Mouse (Mus musculus): ENCODE data around the gene Rps6ka2.

Rps6ka2 gene

GRCm38 (mm10) chr17:7221310-7221709 lies 51.4 kb downstream of the Rps6ka2 start:
- no peak for DNase-seq

DNA sequence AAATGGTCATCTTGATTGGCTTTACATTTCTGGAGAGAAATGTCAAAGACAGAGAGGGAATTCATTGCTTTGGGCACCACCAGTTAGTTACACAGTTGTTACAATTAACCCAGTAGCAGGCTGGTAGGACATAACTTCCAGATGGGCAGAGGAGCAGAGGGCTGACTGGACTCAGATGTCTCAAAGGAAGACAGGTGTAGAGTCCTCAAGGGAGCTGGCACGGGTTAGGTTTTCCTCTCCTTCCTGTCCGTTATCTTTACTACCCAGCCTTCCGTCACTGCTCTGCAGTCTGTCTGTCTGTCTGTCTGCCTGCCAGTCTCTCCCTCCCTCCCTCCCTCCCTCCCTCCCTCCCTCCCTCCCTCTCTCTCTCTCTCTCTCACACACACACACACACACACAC lies 52.3 kb downstream of the Rps6ka2 start:
- DNase-seq = no peak

DNA sequence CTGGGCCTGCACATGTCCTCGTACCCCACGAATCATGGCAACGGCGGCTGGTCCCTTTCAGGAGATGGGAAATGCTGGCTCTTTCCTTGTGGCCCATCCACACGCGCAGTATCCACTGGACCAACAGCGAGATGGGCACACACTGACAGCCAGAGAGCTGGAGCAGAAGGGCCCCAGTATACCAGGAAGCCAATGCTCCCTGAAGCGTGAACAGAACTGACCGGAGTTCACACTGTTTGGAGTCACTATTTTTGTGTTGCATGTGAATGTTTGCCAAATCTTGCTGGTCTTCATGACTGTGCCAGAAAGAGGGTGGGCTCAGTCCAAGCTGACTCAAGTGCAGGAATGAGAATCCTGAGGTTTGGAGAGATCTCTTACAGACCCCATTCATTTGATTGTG lies 58.6 kb downstream of the Rps6ka2 start:
- DNase-seq = peak; percentile 54

- DNase-seq = no peak
Observed at GRCm38 (mm10) chr17:7231312-7231711, 61.4 kb downstream of the Rps6ka2 start.

DNA sequence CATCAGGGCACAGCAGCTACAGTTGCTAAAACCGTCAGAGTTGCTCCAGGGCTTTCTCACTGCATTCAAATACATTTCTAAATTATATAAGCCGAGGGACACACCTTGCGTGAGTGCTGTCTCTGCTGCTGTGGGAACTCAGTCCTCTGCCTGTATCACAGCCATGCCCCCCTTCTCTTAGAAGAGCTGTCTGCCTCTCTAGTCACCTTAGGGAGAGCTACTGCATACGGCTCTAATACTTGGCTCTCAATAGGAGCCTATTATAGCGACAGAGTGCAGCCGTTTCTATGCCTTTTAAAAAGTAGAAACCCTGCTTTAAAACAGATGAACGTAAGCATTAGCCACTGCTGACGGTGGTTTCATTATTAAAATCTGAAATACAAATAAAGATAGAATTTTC lies 61.9 kb downstream of the Rps6ka2 start:
- DNase-seq = no peak

DNA sequence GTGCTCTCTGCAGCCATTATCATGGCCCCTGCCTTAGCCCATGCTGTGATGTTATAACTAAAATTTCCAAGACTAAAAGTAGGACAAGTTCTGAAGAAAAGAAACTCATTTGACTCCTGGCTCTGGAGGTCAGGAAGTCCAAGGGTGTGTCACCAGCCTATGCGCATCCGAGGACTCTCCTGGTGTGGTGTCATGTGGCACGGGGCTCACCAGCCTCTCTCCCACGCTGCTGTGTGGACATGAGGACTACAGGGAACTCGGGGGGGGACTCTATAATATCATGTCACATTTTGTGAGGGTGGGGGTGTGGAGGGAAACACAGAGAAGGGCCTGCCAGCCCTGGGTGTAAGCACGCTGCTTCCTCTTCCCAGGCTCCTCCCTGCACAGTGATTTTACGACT lies 62.5 kb downstream of the Rps6ka2 start:
- DNase-seq = no peak

- no peak for DNase-seq
Observed at GRCm38 (mm10) chr17:7233197-7233596, 63.3 kb downstream of the Rps6ka2 start.

- DNase-seq = no peak
Observed at GRCm38 (mm10) chr17:7237706-7238105, 67.8 kb downstream of the Rps6ka2 start.

DNA sequence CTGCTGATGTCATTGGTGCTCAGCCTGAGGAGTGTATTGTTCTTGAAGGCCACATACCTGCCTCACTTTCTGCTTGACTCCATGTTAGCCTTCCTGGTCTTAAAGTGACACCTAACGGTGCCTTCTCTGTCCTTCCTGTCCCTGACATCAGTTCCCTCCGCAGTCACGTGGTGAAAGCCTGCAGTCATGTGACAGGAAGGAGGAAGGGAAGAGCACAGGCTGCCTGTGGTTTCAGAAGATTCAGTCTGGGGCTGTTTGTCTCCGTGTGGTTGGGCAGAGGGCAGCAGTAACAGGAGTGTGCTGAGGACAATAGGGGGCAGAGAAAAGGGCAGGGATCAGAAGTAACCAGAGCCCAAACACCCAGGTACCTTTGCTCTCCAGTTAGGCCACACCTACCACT lies 68.9 kb downstream of the Rps6ka2 start:
- no peak for DNase-seq

GRCm38 (mm10) chr17:7240526-7240925 lies 70.6 kb downstream of the Rps6ka2 start:
- no peak for DNase-seq

- peak; percentile 42 for DNase-seq
Observed at GRCm38 (mm10) chr17:7245078-7245477, 75.2 kb downstream of the Rps6ka2 start.

- DNase-seq = no peak
Observed at GRCm38 (mm10) chr17:7246893-7247556, 77.1 kb downstream of the Rps6ka2 start.

GRCm38 (mm10) chr17:7250373-7250772 lies 80.5 kb downstream of the Rps6ka2 start:
- no peak for DNase-seq

GRCm38 (mm10) chr17:7257208-7257607 lies 87.3 kb downstream of the Rps6ka2 start:
- DNase-seq = no peak

GRCm38 (mm10) chr17:7258748-7259359 lies 88.9 kb downstream of the Rps6ka2 start:
- DNase-seq = no peak

DNA sequence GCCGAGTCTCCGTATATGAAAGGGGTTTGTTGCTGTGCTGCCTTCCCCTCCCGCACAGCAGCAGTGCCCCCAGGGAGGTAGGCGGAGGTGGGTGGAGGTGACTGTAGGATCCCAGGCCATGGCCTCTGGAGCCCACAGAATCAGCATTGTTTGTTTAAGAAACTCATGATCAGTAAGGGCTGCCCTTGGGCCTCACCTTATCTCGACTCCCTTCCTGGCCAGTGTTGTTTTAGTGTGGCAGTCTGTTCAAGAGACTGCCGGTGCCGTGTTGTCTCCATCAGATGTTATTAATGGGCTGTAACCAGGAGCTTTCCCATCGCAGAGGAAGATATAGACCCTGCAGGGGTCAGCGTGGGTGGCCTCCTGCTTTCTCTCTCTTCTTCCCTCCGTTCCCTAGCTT lies 90.4 kb downstream of the Rps6ka2 start:
- DNase-seq = no peak

DNA sequence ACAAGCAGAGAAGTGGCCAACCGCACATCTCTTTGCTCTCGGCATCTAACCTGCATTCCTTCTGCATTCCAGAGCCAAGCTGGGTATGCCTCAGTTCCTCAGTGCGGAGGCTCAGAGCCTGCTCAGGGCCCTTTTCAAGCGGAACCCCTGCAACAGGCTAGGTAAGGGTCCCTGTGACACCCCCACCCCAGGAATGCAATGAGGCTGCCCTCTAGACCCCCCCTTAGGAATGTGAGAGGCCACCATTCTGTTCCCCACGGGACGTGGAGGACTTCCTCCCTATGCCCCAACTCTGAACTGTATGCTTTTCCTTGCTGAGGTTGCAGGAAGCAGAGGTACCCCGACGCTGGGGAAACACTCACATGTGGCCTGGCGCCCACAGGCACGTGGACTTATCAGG lies 92.1 kb downstream of the Rps6ka2 start:
- DNase-seq = peak; percentile 48

DNA sequence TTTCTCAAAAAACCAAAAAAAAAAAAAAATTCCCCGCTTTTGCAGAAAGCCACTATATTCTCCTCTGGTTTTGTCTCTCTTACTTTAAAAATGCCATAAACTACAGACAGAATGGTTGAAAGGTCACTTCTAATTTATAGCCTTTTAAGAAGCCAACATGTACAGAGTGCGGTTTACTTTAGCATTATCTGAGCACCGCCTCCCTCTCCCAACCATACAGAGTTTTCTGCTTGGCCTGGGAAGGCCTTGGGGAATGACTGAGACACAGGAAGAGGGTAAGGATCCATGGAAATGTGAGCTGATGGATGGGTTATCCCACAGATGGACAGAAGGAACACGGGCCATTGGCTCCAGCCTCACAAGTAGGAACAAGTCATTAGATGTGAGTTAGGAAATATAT lies 92.7 kb downstream of the Rps6ka2 start:
- no peak for DNase-seq

GRCm38 (mm10) chr17:7264610-7265009 lies 94.7 kb downstream of the Rps6ka2 start:
- no peak for DNase-seq

DNA sequence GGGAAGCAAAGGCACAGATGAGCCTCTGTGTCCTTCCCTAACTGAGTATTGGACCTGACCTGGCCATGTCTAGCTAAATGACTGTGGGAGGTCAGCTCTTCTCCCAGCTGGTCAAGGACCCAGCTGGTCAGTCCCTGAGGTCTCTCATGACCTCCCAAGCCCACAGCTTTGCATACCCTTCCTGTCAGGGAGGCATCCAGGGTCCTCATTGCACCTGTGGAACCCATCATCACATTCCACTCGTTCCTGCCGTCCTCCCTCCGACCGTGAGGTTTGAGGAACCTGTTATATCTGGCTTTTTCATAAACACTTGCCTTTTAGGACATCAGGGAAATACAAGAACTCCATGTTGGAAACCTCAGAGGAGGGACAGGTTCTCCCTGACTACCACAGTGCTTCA lies 95.4 kb downstream of the Rps6ka2 start:
- no peak for DNase-seq

GRCm38 (mm10) chr17:7265705-7266368 lies 95.9 kb downstream of the Rps6ka2 start:
- peak; percentile 30 for DNase-seq

DNA sequence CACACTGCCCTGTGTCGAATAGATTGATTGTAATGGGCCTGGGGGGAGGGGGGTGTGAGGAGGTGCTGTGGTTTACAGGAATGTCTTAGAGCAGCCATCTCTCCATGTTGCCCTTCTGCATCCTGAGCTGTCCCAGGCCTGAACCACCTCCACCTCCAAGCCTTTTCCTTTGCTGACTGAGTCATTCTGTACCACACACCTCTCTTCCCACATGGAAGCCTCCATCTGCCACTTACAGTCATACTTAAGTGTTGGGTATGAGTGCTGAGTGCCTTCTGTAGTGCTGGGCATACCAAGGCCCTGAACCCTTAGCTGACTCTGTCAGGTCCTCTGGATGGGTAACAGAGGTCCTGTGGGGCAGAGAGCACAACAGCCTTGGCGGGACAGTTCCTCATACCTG lies 97.9 kb downstream of the Rps6ka2 start:
- DNase-seq = no peak

GRCm38 (mm10) chr17:7269151-7269806 lies 99.4 kb downstream of the Rps6ka2 start:
- DNase-seq = no peak

GRCm38 (mm10) chr17:7270506-7270905 lies 100.6 kb downstream of the Rps6ka2 start:
- DNase-seq = peak; percentile 70

Measured in kidney, postnatal 10 days (tissue).